Mouse (Mus musculus) hindbrain, embryonic 12.5 days (tissue): ENCODE results near the gene Kcmf1. TPM values are rescaled to one million over a fixed set of nuclear protein-coding genes. Genes with fewer than 3 reads are reported as not detected.
"Not testable (repeated sequence)": the region's sequence is repeated elsewhere in the genome, so short reads cannot be mapped to it uniquely, and the experiment has no call there.

ENCODE experiments used
- ATAC-seq: fragments of 200-750 bp; cut with Nextera tagmentation; 2 replicates; pipeline ENCODE4 v1.8.0; 2017; ENCODE audit warnings: moderate TSS enrichment; ENCODE audit not compliant: low FRiP score
- H3K27ac ChIP-seq: fragments of 300-500 bp; sonication (generic); 2 replicates; pipeline ENCODE4 v1.5.1; 2016; ENCODE audit warnings: mild to moderate bottlenecking
- H3K27me3 ChIP-seq: fragments of 300-500 bp; sonication (generic); 2 replicates; pipeline ENCODE4 v1.6.1; 2016; ENCODE audit warnings: mild to moderate bottlenecking
- H3K36me3 ChIP-seq: fragments of 300-500 bp; sonication (generic); 2 replicates; pipeline ENCODE4 v1.6.1; 2016; ENCODE audit warnings: mild to moderate bottlenecking
- H3K4me1 ChIP-seq: fragments of 300-500 bp; sonication (generic); 2 replicates; pipeline ENCODE4 v1.6.1; 2016
- H3K4me2 ChIP-seq: fragments of 300-500 bp; sonication (generic); replicated peaks from 2 replicates; pipeline ENCODE4 v1.6.1; 2016; ENCODE audit warnings: mild to moderate bottlenecking
- H3K4me3 ChIP-seq: fragments of 300-500 bp; sonication (generic); 2 replicates; pipeline ENCODE4 v1.5.1; 2016; ENCODE audit warnings: mild to moderate bottlenecking
- H3K9ac ChIP-seq: fragments of 300-500 bp; sonication (generic); 2 replicates; pipeline ENCODE4 v1.6.1; 2016; ENCODE audit warnings: mild to moderate bottlenecking, moderate library complexity
- H3K9me3 ChIP-seq: fragments of 300-500 bp; sonication (generic); replicated peaks from 2 replicates; pipeline ENCODE4 v1.6.1; 2016; ENCODE audit warnings: mild to moderate bottlenecking
- WGBS: fragments of 180-500 bp; shearing (Covaris S2); methylation state at CpG from one replicate; pipeline ENCODE4 v1.1.7; 2016; 5-methylcytosine and 5-hydroxymethylcytosine counted together
- polyA plus RNA-seq: library from polyadenylated mRNA; unstranded; fragments of >200 nt; fragmentation: Nextera tagmentation; extraction: Ambion mirVana; gene quantifications from 2 replicates; pipeline ENCODE4 v1.2.1, GENCODE M21; 2016

Gene Kcmf1
- polyA plus RNA-seq, 1 experiment from 2014 or later, result 49.0 TPM

- 76% methylated on average over 3 of the region's 3 CpGs for WGBS
- Histone ChIP-seq H3K4me1 (peaks cover 12% of the 10 kb centered on the region), H3K4me3 (no peak overlapping the region), H3K27me3 (peaks cover 5% of the 10 kb centered on the region; the same call in 1 of the 2 replicates), H3K9ac (no peak overlapping the region), H3K27ac (no peak overlapping the region), H3K9me3 (no peaks in the 10 kb centered on the region), H3K36me3 (no peaks in the 10 kb centered on the region), H3K4me2 (no peak overlapping the region)
- no peak for ATAC-seq
Observed at GRCm38 (mm10) chr6:72828857-72829256, 70.9 kb downstream of the Kcmf1 start.

GRCm38 (mm10) chr6:72828037-72828436 is 71.7 kb downstream of the Kcmf1 start:
- H3K9me3 ChIP-seq, H3K4me3 ChIP-seq, ATAC-seq, H3K9ac ChIP-seq, H3K4me2 ChIP-seq, H3K27ac ChIP-seq, H3K36me3 ChIP-seq, H3K27me3 ChIP-seq: not testable (repeated sequence)
- 11% methylated on average over 9 of the region's 9 CpGs for WGBS
- peaks cover 12% of the 10 kb centered on the region for H3K4me1 ChIP-seq

- H3K36me3 ChIP-seq, result no peaks in the 10 kb centered on the region
- H3K9ac ChIP-seq, result no peak overlapping the region
- H3K4me3 ChIP-seq, result no peak overlapping the region
- H3K9me3 ChIP-seq, result no peaks in the 10 kb centered on the region
- H3K27ac ChIP-seq, result no peak overlapping the region
- H3K4me2 ChIP-seq, result peak overlapping the region; percentile 56; the same call in 1 of the 2 replicates
- no peak for ATAC-seq
- H3K4me1 ChIP-seq, result peaks cover 12% of the 10 kb centered on the region
- peaks cover 5% of the 10 kb centered on the region; the same call in 1 of the 2 replicates for H3K27me3 ChIP-seq
- 50% methylated on average over 9 of the region's 9 CpGs for WGBS
Observed at GRCm38 (mm10) chr6:72825762-72826161, 74.0 kb downstream of the Kcmf1 start.

GRCm38 (mm10) chr6:72824971-72825737 is 74.6 kb downstream of the Kcmf1 start:
- Histone ChIP-seq H3K27me3 (peaks cover 5% of the 10 kb centered on the region; the same call in 1 of the 2 replicates), H3K36me3 (no peaks in the 10 kb centered on the region), H3K4me3 (peak overlapping the region; percentile 25), H3K4me2 (peak overlapping the region; percentile 56), H3K4me1 (peaks cover 12% of the 10 kb centered on the region), H3K9ac (peak overlapping the region; percentile 55), H3K9me3 (no peaks in the 10 kb centered on the region), H3K27ac (peak overlapping the region; percentile 64; the same call in 1 of the 2 replicates)
- WGBS, result 5% methylated on average over 26 of the region's 26 CpGs
- ATAC-seq, result peak; percentile 90

- Histone ChIP-seq H3K4me2 (no peak overlapping the region), H3K27me3 (no peaks in the 10 kb centered on the region), H3K9me3 (no peaks in the 10 kb centered on the region), H3K9ac (no peak overlapping the region), H3K27ac (no peak overlapping the region), H3K4me3 (no peak overlapping the region), H3K4me1 (no peaks in the 10 kb centered on the region), H3K36me3 (no peaks in the 10 kb centered on the region)
- 76% methylated on average over 9 of the region's 9 CpGs for WGBS
- ATAC-seq, result no peak
Observed at GRCm38 (mm10) chr6:72813456-72813855, 86.3 kb downstream of the Kcmf1 start.

GRCm38 (mm10) chr6:72810248-72810647 is 89.5 kb downstream of the Kcmf1 start:
- Histone ChIP-seq H3K4me1 (no peaks in the 10 kb centered on the region), H3K27ac (no peak overlapping the region), H3K4me2 (no peak overlapping the region), H3K36me3 (no peaks in the 10 kb centered on the region), H3K27me3 (no peaks in the 10 kb centered on the region), H3K9me3 (no peaks in the 10 kb centered on the region), H3K4me3 (no peak overlapping the region), H3K9ac (no peak overlapping the region)
- 67% methylated on average over 7 of the region's 7 CpGs for WGBS
- ATAC-seq, result no peak

- no peaks in the 10 kb centered on the region for H3K27me3 ChIP-seq
- H3K4me2 ChIP-seq, result no peak overlapping the region
- no peaks in the 10 kb centered on the region for H3K36me3 ChIP-seq
- 79% methylated on average over 4 of the region's 4 CpGs for WGBS
- no peaks in the 10 kb centered on the region for H3K9me3 ChIP-seq
- no peak overlapping the region for H3K9ac ChIP-seq
- no peak overlapping the region for H3K4me3 ChIP-seq
- H3K4me1 ChIP-seq, result no peaks in the 10 kb centered on the region
- H3K27ac ChIP-seq, result no peak overlapping the region
- ATAC-seq, result no peak
Observed at GRCm38 (mm10) chr6:72809522-72810149, 90.1 kb downstream of the Kcmf1 start.

GRCm38 (mm10) chr6:72808342-72808741 is 91.4 kb downstream of the Kcmf1 start:
- no peak overlapping the region for H3K27ac ChIP-seq
- no peak overlapping the region for H3K9ac ChIP-seq
- no peaks in the 10 kb centered on the region for H3K36me3 ChIP-seq
- no peak overlapping the region for H3K4me2 ChIP-seq
- H3K27me3 ChIP-seq, result no peaks in the 10 kb centered on the region
- H3K9me3 ChIP-seq, result no peaks in the 10 kb centered on the region
- no peaks in the 10 kb centered on the region for H3K4me1 ChIP-seq
- no peak for ATAC-seq
- H3K4me3 ChIP-seq, result no peak overlapping the region
- 64% methylated on average over 3 of the region's 3 CpGs for WGBS

GRCm38 (mm10) chr6:72803669-72804068 is 96.1 kb downstream of the Kcmf1 start:
- no peak for ATAC-seq
- H3K4me2 ChIP-seq, result no peak overlapping the region
- no peaks in the 10 kb centered on the region for H3K9me3 ChIP-seq
- H3K27me3 ChIP-seq, result no peaks in the 10 kb centered on the region
- H3K4me3 ChIP-seq, result no peak overlapping the region
- no peak overlapping the region for H3K27ac ChIP-seq
- H3K4me1 ChIP-seq, result no peaks in the 10 kb centered on the region
- WGBS, result 86% methylated on average over 6 of the region's 6 CpGs
- H3K9ac ChIP-seq, result no peak overlapping the region
- H3K36me3 ChIP-seq, result no peaks in the 10 kb centered on the region

- no peak for ATAC-seq
- Histone ChIP-seq H3K36me3 (no peaks in the 10 kb centered on the region), H3K4me3 (no peak overlapping the region), H3K9ac (no peak overlapping the region), H3K4me2 (no peak overlapping the region), H3K27me3 (no peaks in the 10 kb centered on the region), H3K9me3 (no peaks in the 10 kb centered on the region; the same call in 1 of the 2 replicates), H3K4me1 (no peaks in the 10 kb centered on the region), H3K27ac (no peak overlapping the region)
- WGBS, result 88% methylated on average over 6 of the region's 6 CpGs
Observed at GRCm38 (mm10) chr6:72802119-72802518, 97.7 kb downstream of the Kcmf1 start.

- no peak overlapping the region for H3K27ac ChIP-seq
- no peaks in the 10 kb centered on the region for H3K36me3 ChIP-seq
- no peaks in the 10 kb centered on the region for H3K27me3 ChIP-seq
- no peaks in the 10 kb centered on the region; the same call in 1 of the 2 replicates for H3K9me3 ChIP-seq
- no peak for ATAC-seq
- H3K4me2 ChIP-seq, result no peak overlapping the region
- no peaks in the 10 kb centered on the region for H3K4me1 ChIP-seq
- H3K4me3 ChIP-seq, result no peak overlapping the region
- H3K9ac ChIP-seq, result no peak overlapping the region
- WGBS, result 48% methylated on average over 2 of the region's 2 CpGs
Observed at GRCm38 (mm10) chr6:72800641-72801040, 99.1 kb downstream of the Kcmf1 start.

- no peak overlapping the region for H3K4me2 ChIP-seq
- H3K9me3 ChIP-seq, result no peaks in the 10 kb centered on the region; the same call in 1 of the 2 replicates
- no peak for ATAC-seq
- no peaks in the 10 kb centered on the region for H3K36me3 ChIP-seq
- H3K27ac ChIP-seq, result no peak overlapping the region
- 0 out of 2 replicates have a peak, but pooled peaks cover 4% of the 10 kb centered on the region for H3K4me1 ChIP-seq
- no peaks in the 10 kb centered on the region for H3K27me3 ChIP-seq
- no peak overlapping the region for H3K9ac ChIP-seq
- no peak overlapping the region for H3K4me3 ChIP-seq
Observed at GRCm38 (mm10) chr6:72797763-72798162, 102.0 kb downstream of the Kcmf1 start.
